Comparison of ENCODE assay signal across 10 mouse cellular contexts in genomic region chr2:137101074-137101473, GRCm38 (mm10). TPM values are rescaled to one million over a fixed set of nuclear protein-coding genes. Genes with fewer than 3 reads are reported as not detected.
DNase-seq lines count a peak whose midpoint lies in the region; ATAC-seq and TF ChIP-seq lines count a peak whose summit lies in the region.
"Had no signal": no experiment of that assay in that cellular context is flagged by ENCODE, and none has a peak within 500 bp of the region (broad histone marks: within the 10 kb centered on the region; RNA-seq: fewer than 3 reads in every experiment).

No protein-coding gene starts in this region.

- WGBS in lung, postnatal 0 days, result 57% methylated on average over 5 of the region's 5 CpGs
- WGBS in forebrain, postnatal 0 days, result 36% methylated on average over 5 of the region's 5 CpGs
- WGBS in hindbrain, embryonic 11.5 days, result 32% methylated on average over 5 of the region's 5 CpGs
- WGBS in neural tube, embryonic 13.5 days, result 17% methylated on average over 5 of the region's 5 CpGs

- no peak overlapping the region for H3K27ac ChIP-seq in lung, postnatal 0 days (ENCODE audit: low read length)
- no peak overlapping the region for H3K27ac ChIP-seq in forebrain, postnatal 0 days (ENCODE audit: low read depth, low read length)
- H3K27ac ChIP-seq in hindbrain, embryonic 11.5 days (ENCODE audit: low read depth, low read length), result no peak overlapping the region
- H3K27ac ChIP-seq in neural tube, embryonic 13.5 days (replicated peaks), result 0 out of 2 replicates have a peak overlapping the region, but pooled peaks have one; percentile 7
- H3K27ac ChIP-seq: liver, embryonic 12.5 days had no signal

- no peaks in the 10 kb centered on the region; the same call in 1 of the 2 replicates for H3K36me3 ChIP-seq in lung, postnatal 0 days (ENCODE audit: insufficient read depth, low read length)
- 0 out of 2 replicates have a peak, but pooled peaks cover 3% of the 10 kb centered on the region for H3K36me3 ChIP-seq in forebrain, postnatal 0 days (ENCODE audit: insufficient read depth)
- no peaks in the 10 kb centered on the region for H3K36me3 ChIP-seq in hindbrain, embryonic 11.5 days (ENCODE audit: control insufficient read depth, insufficient read depth, low read length)
- H3K36me3 ChIP-seq in neural tube, embryonic 13.5 days, result peaks cover 24% of the 10 kb centered on the region
- H3K36me3 ChIP-seq: liver, embryonic 12.5 days had no signal

- ATAC-seq in lung, postnatal 0 days, result peak; percentile 52
- ATAC-seq in forebrain, postnatal 0 days, result peak; percentile 60
- peak; percentile 86 for ATAC-seq in hindbrain, embryonic 11.5 days (ENCODE audit: low FRiP score)
- peak; percentile 70 for ATAC-seq in neural tube, embryonic 13.5 days (ENCODE audit: low read depth)
- ATAC-seq in CD4-positive, CD25-positive, alpha-beta regulatory T cell, adult 4 months, result no peak
- ATAC-seq: liver, embryonic 12.5 days had no signal

- no peak overlapping the region for H3K4me3 ChIP-seq in lung, postnatal 0 days (ENCODE audit: low read depth, low read length)
- H3K4me3 ChIP-seq in forebrain, postnatal 0 days (ENCODE audit: low read depth, low read length), result no peak overlapping the region
- H3K4me3 ChIP-seq in hindbrain, embryonic 11.5 days (ENCODE audit: low read depth, low read length), result no peak overlapping the region
- H3K4me3 ChIP-seq in neural tube, embryonic 13.5 days, result no peak overlapping the region
- H3K4me3 ChIP-seq: erythroblast, embryonic 14.5 days; liver, embryonic 12.5 days had no signal

- DNase-seq in lung, postnatal 0 days (ENCODE audit: low spot score), result no peak
- no peak for DNase-seq in lung, postnatal 25 days (ENCODE audit: low spot score)
- no peak for DNase-seq in forebrain, postnatal 0 days
- peak; percentile 68 for DNase-seq in hindbrain, embryonic 11.5 days (ENCODE audit: low spot score)
- DNase-seq in layer of hippocampus, adult 11-12 months (ENCODE audit: low spot score), result no peak
- no peak for DNase-seq in left cerebral cortex, postnatal 36 days (ENCODE audit: low spot score in 2 of 2)

- H3K27me3 ChIP-seq in lung, postnatal 0 days (replicated peaks; ENCODE audit: insufficient read depth, low read length), result no peaks in the 10 kb centered on the region
- H3K27me3 ChIP-seq in forebrain, postnatal 0 days (ENCODE audit: insufficient read depth, low read length), result no peaks in the 10 kb centered on the region
- no peaks in the 10 kb centered on the region for H3K27me3 ChIP-seq in hindbrain, embryonic 11.5 days (ENCODE audit: control insufficient read depth, insufficient read depth, low read length)
- no peaks in the 10 kb centered on the region for H3K27me3 ChIP-seq in neural tube, embryonic 13.5 days
- H3K27me3 ChIP-seq: liver, embryonic 12.5 days had no signal

- no peaks in the 10 kb centered on the region for H3K4me1 ChIP-seq in lung, postnatal 0 days (ENCODE audit: insufficient read depth, low read depth, low read length)
- no peaks in the 10 kb centered on the region for H3K4me1 ChIP-seq in forebrain, postnatal 0 days (ENCODE audit: insufficient read depth)
- H3K4me1 ChIP-seq in hindbrain, embryonic 11.5 days (replicated peaks; ENCODE audit: control insufficient read depth, insufficient read depth, low read length), result peaks cover 12% of the 10 kb centered on the region
- H3K4me1 ChIP-seq in neural tube, embryonic 13.5 days (replicated peaks), result peaks cover 59% of the 10 kb centered on the region

- no peaks in the 10 kb centered on the region for H3K9me3 ChIP-seq in lung, postnatal 0 days (ENCODE audit: low read length)
- H3K9me3 ChIP-seq in forebrain, postnatal 0 days (ENCODE audit: low read length), result no peaks in the 10 kb centered on the region
- H3K9me3 ChIP-seq in hindbrain, embryonic 11.5 days (ENCODE audit: control insufficient read depth, low read length), result no peaks in the 10 kb centered on the region
- no peaks in the 10 kb centered on the region for H3K9me3 ChIP-seq in neural tube, embryonic 13.5 days
- H3K9me3 ChIP-seq: liver, embryonic 12.5 days had no signal

- intact Hi-C loops in left cerebral cortex, postnatal 36 days (cut with DNase I), result no loop called here

- no peak overlapping the region for H3K4me2 ChIP-seq in lung, postnatal 0 days (replicated peaks; ENCODE audit: low read depth, low read length)
- H3K4me2 ChIP-seq in forebrain, postnatal 0 days (ENCODE audit: low read depth), result no peak overlapping the region
- H3K4me2 ChIP-seq in hindbrain, embryonic 11.5 days (replicated peaks; ENCODE audit: low read depth, low read length), result no peak overlapping the region
- no peak overlapping the region for H3K4me2 ChIP-seq in neural tube, embryonic 13.5 days
- H3K4me2 ChIP-seq: liver, embryonic 12.5 days had no signal

- TF ChIP-seq CTCF in lung, postnatal 0 days (IDR thresholded peaks at IDR 0.05), result no peak
- TF ChIP-seq CTCF in forebrain, postnatal 0 days (IDR thresholded peaks at IDR 0.05; ENCODE audit: low read depth), result no peak

- TF ChIP-seq EP300 in lung, postnatal 0 days (IDR thresholded peaks at IDR 0.05), result no peak

- H3K9ac ChIP-seq in lung, postnatal 0 days (replicated peaks; ENCODE audit: low read depth), result no peak overlapping the region
- H3K9ac ChIP-seq in forebrain, postnatal 0 days, result no peak overlapping the region
- H3K9ac ChIP-seq in hindbrain, embryonic 11.5 days (ENCODE audit: low read depth, low read length), result no peak overlapping the region
- no peak overlapping the region for H3K9ac ChIP-seq in neural tube, embryonic 13.5 days
- H3K9ac ChIP-seq: liver, embryonic 12.5 days had no signal

RNA-seq across cellular contexts. Expression of gene Jag1, which starts 15.4 kb away (rescaled TPM):
- polyA plus RNA-seq in lung, postnatal 0 days (2015; fragmentation: Nextera tagmentation; extraction: Ambion mirVana), result 14.8 and 15.4 TPM in 2 replicates
- total RNA-seq in forebrain, postnatal 0 days (2014; rRNA removed), result 4.9 and 10.3 TPM in 2 replicates
- 2.7 and 4.1 TPM in 2 replicates for polyA plus RNA-seq in forebrain, postnatal 0 days (2015; fragmentation: Nextera tagmentation; extraction: Ambion mirVana)
- 21.3 and 22.1 TPM in 2 replicates for polyA plus RNA-seq in hindbrain, embryonic 11.5 days (2014; fragmentation: Nextera tagmentation; extraction: Ambion mirVana)
- polyA plus RNA-seq in neural tube, embryonic 13.5 days (2015; fragmentation: Nextera tagmentation; extraction: Ambion mirVana), result 17.8 and 18.8 TPM in 2 replicates
- 1 to 10 TPM; 5.3 to 5.8 TPM for total RNA-seq in left cerebral cortex, postnatal 36 days (2021)
- 1 to 10 TPM in 1 of 2 experiments, under 1 TPM in 1; 0.47 to 1.4 TPM for polyA plus RNA-seq in CD4-positive, CD25-positive, alpha-beta regulatory T cell, adult 4 months (2017; shearing (Covaris generic))
- polyA plus RNA-seq: erythroblast, embryonic 14.5 days had no signal
